Mouse (Mus musculus): ENCODE results near the gene Havcr2.
"Not testable (repeated sequence)": the region's sequence is repeated elsewhere in the genome, so short reads cannot be mapped to it uniquely, and the experiment has no call there.

Havcr2 gene

DNA sequence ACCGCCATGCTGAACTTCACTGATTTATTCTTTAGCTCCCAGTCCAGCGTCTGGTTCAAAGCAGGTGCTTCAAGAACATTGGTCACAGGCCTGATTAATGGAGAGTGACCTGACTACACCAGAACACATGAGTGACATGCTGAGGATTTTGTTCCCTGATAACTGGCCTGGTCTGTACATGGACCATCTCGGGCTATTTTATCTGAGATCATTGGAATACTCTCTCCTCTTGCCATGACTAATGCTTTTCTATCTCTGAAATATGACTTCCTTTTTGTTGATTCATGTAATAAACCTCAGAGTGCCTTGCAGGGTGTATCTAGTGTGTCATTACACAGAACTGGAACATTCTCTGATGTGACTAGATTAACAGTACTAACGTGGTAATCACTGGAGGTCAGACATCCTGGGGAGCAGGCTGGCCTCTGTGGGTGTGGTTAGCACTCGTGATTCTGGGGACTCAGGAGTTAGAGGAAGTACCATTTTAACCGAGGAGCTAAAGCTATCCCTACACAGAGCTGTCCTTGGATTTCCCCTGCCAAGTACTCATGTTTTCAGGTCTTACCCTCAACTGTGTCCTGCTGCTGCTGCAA, at the start of gene Havcr2:
Gene Havcr2, plus strand, starts transcription at position 483 of the 593 bp plus-strand sequence.
- DNase-seq, result no peak

DNA sequence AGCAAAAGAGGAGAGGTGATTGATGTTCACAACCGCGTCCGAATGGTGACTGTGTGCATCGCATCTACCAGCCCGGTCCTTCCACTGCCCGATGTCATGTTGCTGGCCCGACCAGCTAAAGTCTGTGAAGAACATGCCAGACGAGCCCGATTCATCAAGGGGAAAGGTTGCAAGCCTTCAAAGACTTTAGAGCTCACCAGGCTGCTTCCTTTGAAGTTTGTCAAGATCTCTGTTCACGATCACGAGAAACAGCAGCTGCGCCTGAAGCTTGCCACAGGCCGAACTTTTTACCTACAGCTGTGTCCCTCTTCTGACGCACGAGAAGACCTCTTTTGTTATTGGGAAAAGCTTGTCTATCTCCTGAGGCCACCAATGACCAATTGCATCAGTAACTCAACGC, 49.7 kb upstream of the Havcr2 start:
- no peak for DNase-seq

DNA sequence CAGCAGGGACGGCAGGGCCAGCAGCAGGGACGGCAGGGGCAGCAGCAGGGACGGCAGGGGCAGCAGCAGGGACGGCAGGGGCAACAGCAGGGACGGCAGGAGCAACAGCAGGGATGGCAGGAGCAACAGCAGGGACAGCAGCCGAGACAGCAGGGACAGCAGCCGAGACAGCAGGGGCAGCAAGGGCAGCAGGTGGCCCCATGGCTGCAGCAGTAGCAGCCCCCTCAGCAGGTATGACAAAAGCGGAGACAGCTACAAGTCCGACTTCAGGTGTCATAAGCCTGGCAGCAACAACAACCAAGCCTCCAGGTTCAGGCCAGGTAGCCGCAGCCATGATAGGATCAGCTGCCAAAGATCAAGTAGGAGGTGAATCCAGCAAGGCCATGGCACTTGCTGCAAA, 48.0 kb upstream of the Havcr2 start:
- DNase-seq, result no peak

- no peak for DNase-seq
These were observed 44.6 kb upstream of the Havcr2 start for GRCm38 (mm10) chr11:46410018-46410563.

- DNase-seq, result peak; percentile 21
These were observed 36.3 kb upstream of the Havcr2 start for GRCm38 (mm10) chr11:46418438-46418837.

DNA sequence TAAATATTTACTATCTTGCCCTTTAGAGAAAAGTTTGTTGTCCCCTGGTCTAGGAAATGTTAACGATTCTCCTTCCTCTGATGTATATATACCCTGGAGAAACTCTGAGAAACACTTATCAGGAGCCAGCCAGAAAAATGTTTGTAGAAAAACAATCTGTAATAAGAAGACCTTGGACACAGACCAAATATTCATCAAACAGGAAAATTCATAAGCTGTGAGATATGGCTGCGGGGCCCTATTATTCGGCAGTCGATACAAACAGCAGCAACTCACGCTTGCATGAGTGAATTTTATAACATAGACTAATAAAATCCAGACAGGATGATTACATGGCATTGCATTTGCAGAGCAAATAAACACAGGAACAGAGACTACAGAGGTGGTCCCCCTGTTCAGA, 35.9 kb upstream of the Havcr2 start:
- DNase-seq, result no peak

GRCm38 (mm10) chr11:46421086-46421888, 33.4 kb upstream of the Havcr2 start:
- no peak for DNase-seq

- not testable (repeated sequence) for DNase-seq
These were observed 26.6 kb upstream of the Havcr2 start for GRCm38 (mm10) chr11:46428131-46428530.

GRCm38 (mm10) chr11:46430123-46430522, 24.6 kb upstream of the Havcr2 start:
- no peak for DNase-seq

- peak; percentile 91 for DNase-seq
These were observed 23.6 kb upstream of the Havcr2 start for GRCm38 (mm10) chr11:46431129-46431528.

- DNase-seq, result no peak
These were observed 19.4 kb upstream of the Havcr2 start for GRCm38 (mm10) chr11:46435363-46435762.

GRCm38 (mm10) chr11:46436760-46437458, 17.8 kb upstream of the Havcr2 start, which contains the start of gene Med7:
Gene Med7, plus strand, starts transcription at chr11:46436925.
- DNase-seq, result peak; percentile 97

DNA sequence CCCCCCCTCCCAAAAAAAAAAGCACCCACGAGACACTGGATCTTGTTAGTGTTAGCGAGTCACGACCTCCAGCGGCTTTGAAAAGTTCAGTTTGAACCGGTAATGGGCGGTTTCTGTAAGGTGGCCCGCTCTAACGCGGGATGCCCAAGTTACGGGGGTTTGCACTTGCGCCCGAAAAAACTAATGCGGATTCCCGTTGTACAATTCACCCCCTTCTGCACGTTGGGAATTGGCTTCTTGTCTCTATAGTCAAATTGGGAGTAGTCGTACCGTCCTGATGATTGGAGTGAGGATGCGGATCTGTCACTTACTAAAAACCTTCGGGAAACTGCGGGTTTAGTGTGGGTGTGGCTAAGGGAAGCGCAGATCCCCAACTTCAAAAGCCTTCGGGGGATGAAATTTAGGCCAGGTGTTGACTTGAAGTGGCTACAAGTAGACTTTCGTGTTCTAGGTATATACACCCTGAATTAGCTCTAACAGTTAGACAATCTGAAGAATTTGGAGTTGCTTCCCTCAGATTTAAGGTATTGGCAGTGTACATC, 17.2 kb upstream of the Havcr2 start:
- DNase-seq, result peak; percentile 82

GRCm38 (mm10) chr11:46439005-46439543, 15.7 kb upstream of the Havcr2 start:
- DNase-seq, result no peak

- no peak for DNase-seq
These were observed 13.0 kb upstream of the Havcr2 start for GRCm38 (mm10) chr11:46441774-46442173.

DNA sequence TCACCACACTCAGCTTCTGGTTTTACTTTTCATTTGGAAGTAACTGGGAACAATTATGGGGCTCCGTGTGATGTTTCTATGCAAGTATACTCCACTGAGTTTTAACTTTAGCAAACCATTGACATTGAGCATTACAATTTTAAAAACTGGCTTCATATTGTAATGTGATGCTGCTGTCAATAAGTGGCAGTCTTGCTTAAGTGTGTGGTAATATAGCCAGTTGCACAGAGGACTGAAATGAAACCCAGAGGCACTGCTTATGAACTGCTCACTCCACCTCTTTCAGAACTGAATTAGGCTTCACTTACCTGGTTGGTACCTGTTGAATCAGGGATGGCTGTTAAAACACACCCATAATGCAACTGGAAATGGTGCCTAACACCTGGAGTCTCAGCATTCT, 11.6 kb upstream of the Havcr2 start:
- no peak for DNase-seq

GRCm38 (mm10) chr11:46443979-46444378, 10.8 kb upstream of the Havcr2 start:
- no peak for DNase-seq

DNA sequence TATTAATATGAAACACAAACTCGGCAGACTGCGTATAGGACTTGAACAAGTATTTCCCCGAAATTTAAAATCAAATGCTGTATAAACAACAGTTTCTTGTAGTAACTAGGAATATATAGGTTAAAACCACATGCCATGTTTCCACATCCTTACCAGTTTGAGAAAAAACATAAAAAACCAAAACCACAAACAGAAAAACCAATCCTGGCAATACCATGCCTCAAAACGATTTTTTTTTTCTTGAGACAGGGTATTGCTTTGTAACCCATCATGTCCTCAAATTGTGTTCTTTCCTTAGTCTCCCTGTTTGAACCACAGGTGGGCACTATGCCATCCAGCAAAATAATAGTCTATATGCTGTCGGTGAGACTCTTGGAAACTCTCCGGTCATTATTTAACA, 8.6 kb upstream of the Havcr2 start:
- DNase-seq, result no peak

GRCm38 (mm10) chr11:46447644-46448484, 6.9 kb upstream of the Havcr2 start:
- no peak for DNase-seq

DNA sequence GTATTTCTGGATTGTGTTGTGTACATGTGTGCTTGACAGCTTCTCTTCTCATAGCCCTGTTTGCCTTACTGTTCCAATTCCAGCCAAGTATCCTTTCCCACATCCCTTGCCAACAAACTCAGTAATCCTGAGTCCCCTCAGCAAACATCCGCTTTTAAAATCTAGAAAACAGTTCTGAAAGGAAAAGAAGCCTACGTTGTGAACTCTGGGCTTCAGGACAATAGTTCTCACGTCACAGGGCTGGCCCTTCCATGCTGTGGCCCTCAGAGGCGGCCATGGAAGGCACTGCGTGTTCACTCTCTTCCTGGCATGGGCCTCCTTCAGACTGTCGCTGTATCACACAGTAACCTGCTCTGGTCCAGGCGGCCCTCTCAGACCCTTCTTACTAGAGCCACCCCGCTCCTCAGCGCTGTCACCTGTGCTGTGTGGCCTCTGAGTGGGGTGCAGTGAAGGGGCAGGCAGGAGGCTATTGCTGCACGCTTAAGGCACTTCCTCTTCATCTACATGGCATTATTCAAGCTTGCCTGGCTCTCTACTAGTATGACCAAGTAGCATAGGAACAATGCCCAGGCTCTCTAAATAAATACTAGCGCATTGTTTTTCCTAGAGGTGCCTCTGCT, 5.2 kb upstream of the Havcr2 start:
- no peak for DNase-seq

- DNase-seq, result no peak
These were observed 5.2 kb downstream of the Havcr2 start for GRCm38 (mm10) chr11:46459960-46460359.

DNA sequence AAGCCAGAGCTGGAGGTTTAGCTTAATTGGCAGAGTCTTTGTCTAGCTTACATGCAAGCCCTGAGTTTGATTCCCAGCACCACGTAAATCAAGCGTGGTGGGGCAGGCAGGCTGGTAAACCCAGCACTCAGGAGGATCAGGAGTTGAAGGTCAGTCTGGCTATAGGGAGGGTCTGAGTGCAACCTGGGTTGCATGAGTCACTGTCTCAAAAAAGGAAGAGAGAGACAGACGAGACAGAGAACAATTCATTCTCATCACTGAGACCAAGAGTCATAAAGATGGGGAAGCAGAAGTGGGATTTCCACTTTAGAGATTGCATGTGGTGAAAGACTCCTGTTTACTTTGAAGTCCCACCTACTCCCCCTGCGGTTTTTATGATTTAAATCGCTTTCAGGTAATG, 6.6 kb downstream of the Havcr2 start:
- no peak for DNase-seq
